Mouse (Mus musculus): Measurements from ENCODE around the gene Shb.
A peak's percentile ranks its signal among the peaks of the same experiment; 100 is the strongest.

Shb gene

DNA sequence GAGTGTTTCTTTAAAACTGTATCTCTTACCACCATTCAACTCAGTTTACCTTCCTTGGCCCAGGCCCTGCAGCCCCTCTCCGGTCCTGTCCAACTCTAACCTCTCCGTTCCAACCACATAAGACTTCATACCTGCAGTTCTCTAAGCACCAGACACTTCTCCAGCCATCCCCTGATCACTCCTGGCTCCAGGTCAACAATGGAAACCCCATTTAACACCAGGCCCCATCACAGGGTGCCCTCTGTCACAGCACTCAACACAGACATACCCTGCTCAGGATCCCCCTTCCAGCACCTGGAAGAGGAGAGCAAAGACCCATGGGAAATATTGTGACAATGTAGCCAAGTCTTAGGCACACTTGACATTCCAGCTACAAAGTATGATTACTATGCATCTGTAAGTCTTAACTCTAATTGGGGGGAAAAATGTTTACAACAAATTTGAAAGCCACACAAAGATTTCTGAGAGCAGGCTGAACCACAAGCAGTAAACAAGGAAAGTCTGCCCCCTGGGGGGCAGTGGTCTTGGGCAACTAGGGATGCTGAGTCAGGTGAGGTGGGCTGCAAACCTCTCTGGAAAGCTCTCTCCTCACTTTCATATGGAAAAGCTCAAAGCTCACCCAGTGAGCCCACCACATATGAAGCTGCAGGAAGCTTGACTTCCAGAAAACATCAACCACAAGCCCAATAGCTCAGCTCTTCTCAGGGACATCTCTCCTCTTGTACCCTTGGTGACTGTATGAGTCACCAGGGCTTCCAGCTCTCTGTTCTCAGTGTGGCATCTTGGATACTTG, 4.5 kb downstream of the Shb start:
- DNase-seq: peak; percentile 62

DNA sequence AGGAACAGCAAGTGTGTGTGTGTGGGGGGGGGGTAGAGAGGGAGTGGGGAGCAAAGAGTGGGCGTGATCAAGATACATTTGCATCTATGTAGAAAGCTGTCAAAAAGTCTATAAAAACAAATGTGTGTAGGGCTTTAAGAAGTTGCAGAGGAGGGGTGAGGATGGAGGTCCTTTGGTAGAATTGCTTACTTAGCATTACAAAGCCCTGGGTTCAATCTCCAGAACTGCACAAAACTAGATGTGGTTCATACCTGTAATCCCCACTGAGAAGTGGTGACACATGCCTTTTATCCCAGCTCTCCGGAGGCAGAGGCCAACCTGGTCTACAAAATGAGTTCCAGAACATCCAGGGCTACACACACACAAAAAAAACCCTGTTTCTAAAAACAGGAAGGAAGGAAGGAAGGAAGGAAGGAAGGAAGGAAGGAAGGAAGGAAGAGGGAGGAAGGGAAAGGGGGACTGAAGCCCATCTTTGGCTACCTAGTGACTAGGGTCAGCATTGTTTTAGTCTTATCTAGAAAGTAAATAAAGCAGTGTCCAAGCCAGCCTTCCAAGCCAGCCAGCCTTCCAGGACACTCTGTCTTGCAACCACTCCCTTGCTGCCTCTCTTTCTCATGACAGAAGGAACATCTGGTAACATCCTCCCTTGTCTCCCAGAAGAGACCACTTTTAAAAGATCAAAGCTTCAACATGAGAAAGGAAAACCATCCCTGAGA, 5.3 kb downstream of the Shb start:
- DNase-seq: no peak

DNA sequence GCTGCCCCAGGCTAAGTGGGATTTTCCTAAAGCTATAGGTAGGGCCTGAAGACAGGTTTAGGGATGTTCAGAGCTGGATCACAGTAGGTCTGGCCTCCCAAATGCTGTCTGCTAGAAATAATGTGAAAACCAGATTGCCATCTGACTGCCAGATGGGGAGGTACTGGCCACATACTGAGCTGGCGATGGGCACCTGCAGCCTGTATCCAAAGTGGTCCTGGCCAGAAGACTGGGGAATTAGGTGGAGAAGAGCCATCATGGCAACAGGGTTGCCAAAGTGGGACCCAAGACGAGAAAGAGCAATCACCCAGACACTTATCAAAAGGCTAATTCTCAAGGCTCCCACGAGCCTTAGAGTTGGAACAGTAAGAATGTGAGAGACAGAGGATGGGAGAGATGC, 6.1 kb downstream of the Shb start:
- DNase-seq: no peak

GRCm38 (mm10) chr4:45525541-45525940, 6.7 kb downstream of the Shb start:
- no peak for DNase-seq

DNA sequence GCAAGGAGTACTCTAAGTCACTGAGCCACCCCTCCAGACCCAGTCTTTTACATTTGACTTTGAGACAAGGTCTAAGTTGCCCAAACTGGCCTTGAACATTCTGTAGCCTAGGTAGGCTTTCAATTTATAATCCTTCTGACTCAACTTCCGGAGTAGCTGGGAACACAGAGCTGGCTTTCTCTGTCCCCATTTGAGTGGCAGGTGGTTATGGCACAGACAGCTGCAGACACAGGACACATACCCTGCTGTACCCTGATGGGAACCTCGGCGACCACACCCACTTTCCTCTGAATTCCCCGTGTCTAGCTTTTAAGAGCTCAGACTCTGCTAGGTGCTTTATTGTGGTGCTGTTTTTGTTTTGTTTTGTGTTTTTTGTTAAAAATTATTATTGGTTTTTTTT, 7.7 kb downstream of the Shb start:
- no peak for DNase-seq

- DNase-seq: no peak
These were observed 8.9 kb downstream of the Shb start for GRCm38 (mm10) chr4:45523360-45523759.

- DNase-seq: peak; percentile 18
These were observed 9.3 kb downstream of the Shb start for GRCm38 (mm10) chr4:45522956-45523355.

DNA sequence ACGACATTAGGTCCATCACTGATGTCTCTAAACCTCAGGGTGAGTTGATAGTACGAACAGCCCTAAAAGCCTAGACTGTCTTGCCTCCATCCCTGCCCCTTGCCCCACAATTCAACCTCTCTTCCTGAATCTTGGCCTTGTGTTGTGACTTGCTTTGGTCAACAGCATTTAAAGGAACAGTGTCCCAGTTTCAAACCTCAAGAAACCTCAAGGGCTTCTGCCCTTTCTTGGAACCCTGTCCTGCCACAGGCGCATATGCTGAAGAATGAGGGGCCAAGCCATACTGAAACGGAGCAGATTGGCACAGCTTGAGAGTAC, 9.7 kb downstream of the Shb start:
- DNase-seq: no peak

GRCm38 (mm10) chr4:45521705-45522582, 10.3 kb downstream of the Shb start:
- no peak for DNase-seq

DNA sequence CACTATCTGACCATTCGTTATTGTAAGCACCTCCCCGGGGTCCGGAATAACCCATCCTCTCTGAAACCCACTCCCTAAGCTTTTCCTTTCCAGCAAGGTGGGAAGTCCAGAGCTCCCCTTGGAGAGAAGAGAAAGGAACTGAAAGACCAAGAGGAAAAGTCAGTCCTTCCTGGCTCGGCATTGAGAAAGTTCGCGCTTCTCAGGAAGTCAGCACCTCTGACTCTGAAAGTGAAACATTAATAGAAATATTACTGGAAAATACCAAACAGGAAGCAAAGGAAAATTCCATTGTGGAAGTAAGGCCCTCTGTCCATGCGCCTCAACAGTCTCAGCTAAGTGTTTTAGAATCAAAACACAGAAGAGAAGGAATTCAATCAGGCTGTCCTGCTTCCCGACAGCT, 11.9 kb downstream of the Shb start:
- DNase-seq: no peak

- DNase-seq: no peak
These were observed 14.9 kb downstream of the Shb start for GRCm38 (mm10) chr4:45517399-45517798.

DNA sequence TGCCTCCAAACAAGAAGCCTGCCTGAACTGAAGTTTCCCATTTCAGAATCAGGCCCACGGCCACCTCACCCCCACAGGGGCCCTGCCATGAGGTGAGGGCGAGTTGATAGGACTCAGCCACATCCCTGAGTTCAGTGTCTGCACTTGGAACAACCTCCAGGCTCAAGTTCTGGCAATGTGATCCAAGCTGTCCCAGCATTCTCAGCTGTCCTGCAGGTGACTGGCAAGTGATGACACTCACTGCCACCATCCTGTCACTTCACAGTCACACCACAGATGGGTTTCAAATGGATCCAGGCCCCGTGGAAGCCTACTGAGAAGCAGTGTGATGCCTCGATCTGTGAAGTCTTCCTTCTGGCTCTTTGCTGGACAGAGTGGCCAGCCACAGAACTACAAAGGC, 16.4 kb downstream of the Shb start:
- no peak for DNase-seq

GRCm38 (mm10) chr4:45514406-45514805, 17.9 kb downstream of the Shb start:
- no peak for DNase-seq

DNA sequence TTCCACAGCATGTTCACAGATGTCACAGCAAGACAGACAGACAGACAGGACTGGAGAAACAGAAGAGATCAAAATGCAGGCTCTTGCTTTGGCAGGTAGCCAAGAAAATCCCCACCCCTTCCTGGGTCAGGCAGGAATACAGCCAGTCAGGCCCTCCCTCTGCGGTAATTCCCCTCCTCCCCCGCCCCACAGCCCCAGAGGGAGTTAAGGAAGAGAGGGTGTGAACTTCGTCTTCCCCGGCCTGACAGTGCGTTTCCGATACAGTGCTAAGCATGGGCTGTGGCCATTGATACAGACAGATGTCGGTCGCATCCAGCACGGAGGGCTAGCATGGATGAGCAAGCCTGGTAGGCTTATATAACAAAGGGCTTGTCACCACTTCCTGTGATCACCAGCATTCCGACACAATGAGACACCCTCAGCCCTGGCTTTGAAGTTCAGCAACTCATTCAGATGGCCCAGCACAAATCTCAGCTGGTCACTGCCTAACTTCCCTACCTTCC, 18.4 kb downstream of the Shb start:
- DNase-seq: peak; percentile 86

DNA sequence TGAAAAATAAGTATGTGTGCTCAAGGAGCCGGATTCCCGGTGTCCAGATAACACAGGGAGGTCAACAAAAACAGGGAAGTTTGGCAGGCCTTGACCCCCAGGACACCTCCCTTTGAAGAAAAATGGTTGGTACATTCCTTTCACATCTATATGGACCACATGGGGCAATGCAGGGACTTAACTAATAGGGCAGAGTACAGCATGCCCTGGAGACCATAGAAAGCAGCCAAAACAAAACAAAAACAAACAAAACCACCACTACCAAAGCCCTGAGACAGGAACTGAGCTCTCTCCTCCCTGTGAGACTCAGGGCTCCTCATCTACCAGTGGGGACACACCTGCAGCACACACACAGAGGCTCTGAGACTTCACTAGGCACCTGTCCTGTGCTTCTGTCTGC, 18.9 kb downstream of the Shb start:
- no peak for DNase-seq

- DNase-seq: peak; percentile 68
These were observed 22.1 kb downstream of the Shb start for GRCm38 (mm10) chr4:45510163-45510562.

DNA sequence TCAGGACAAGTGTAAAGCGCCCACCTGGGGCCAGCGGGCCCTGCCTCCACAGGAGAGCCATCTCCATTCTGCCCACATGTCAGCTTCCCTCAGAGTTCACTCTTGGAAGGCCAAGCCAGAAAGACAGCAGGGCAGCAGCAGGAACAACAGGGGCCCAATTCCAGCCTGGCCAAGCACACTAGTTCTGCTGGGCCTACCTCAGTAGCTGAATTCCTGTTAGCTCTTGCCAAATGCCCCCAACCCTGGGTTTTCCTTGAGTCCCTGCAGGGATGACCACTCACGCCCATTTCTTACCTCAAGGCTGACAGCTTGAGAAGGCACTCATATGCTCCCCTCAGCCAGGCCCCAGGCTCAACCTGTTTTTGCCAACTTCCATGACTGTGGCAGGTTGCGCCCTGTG, 22.9 kb downstream of the Shb start:
- DNase-seq: no peak

- no peak for DNase-seq
These were observed 23.8 kb downstream of the Shb start for GRCm38 (mm10) chr4:45508469-45508868.

DNA sequence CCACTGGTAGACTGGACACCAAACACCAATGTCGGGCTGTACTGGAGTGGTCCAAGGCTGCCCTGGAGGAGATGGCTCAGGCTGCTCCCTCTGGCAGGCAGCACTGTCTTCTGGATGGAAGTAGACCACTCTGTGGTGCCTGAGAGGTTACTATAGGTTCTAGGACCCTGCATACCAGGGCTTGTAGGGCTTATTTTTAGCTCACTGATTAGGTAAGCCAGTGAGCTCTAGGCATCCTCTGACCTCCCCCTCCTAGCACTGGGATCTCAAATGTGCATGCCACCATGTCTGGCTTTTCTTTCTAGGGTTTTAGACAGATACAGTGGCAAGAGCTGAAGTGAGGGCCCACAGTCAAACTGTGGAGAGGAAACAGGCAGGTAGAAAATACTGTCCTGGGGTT, 24.8 kb downstream of the Shb start:
- DNase-seq: no peak

- DNase-seq: no peak
These were observed 25.2 kb downstream of the Shb start for GRCm38 (mm10) chr4:45507039-45507438.

GRCm38 (mm10) chr4:45506613-45507012, 25.7 kb downstream of the Shb start:
- DNase-seq: peak; percentile 66

DNA sequence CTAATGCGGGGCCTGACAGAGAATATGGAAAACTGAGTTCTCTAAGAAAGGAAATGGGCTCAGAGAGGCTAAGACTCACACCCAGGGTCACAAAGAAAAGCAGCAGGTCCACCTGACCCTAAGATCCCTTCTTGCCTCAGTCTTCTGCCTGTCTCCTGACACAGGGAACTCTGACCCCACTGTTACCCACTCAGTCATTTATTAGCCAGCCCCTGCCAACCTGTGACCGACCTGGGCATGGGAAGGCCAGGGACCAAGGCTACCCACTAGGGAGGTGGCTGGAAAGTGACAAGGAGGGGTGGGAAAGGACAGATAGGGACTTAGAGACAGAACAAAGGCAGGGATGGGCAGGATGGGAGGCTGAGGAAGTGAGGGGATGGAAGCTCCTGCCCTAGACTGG, 26.6 kb downstream of the Shb start:
- no peak for DNase-seq

- no peak for DNase-seq
These were observed 27.1 kb downstream of the Shb start for GRCm38 (mm10) chr4:45505191-45505590.

DNA sequence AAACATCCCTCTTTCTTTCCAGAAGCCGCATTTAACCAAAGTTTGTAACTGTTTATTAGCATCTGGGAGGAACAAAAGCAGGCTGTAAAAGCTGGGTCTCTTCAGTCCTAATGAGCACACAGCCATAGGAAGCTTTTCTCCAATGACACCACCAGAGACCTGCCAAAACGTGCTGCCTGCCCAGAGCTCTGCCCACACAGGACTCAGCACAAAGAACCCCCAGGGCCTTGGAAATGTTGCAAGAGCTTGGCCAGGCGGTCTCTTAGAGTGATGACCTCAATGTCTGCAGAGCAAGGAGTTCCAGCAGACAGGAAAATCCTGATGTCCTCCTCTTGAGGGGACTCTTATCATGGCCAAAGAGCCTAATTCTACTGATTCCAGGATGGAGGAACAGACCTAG, 28.5 kb downstream of the Shb start:
- no peak for DNase-seq

Data from lung, postnatal 10 days (tissue).